Mouse (Mus musculus) limb, embryonic 13.5 days (tissue): ENCODE data around the gene Ryr1. TPM values are rescaled to one million over a fixed set of nuclear protein-coding genes. Genes with fewer than 3 reads are reported as not detected.
A peak's percentile ranks its signal among the peaks of the same experiment; 100 is the strongest.

Experiments used
- ATAC-seq: fragments of 200-750 bp; cut with Nextera tagmentation; 2 replicates; pipeline ENCODE4 v1.8.0; 2017; ENCODE audit warnings: low read depth, moderate number of reproducible peaks, moderate TSS enrichment; ENCODE audit not compliant: low FRiP score
- H3K27ac ChIP-seq: fragments of 300-500 bp; sonication (generic); 2 replicates; pipeline ENCODE4 v1.5.1; 2015; ENCODE audit warnings: inconsistent platforms, mild to moderate bottlenecking, moderate library complexity
- H3K27me3 ChIP-seq: fragments of 300-500 bp; sonication (generic); 2 replicates; pipeline ENCODE4 v1.6.1; 2015; ENCODE audit warnings: mild to moderate bottlenecking, inconsistent platforms
- H3K36me3 ChIP-seq: fragments of 300-500 bp; sonication (generic); 2 replicates; pipeline ENCODE4 v1.6.1; 2015; ENCODE audit warnings: inconsistent platforms, mild to moderate bottlenecking, moderate library complexity
- H3K4me1 ChIP-seq: fragments of 300-500 bp; sonication (generic); 2 replicates; pipeline ENCODE4 v1.6.1; 2015; ENCODE audit warnings: inconsistent platforms
- H3K4me2 ChIP-seq: fragments of 300-500 bp; sonication (generic); replicated peaks from 2 replicates; pipeline ENCODE4 v1.6.1; 2015; ENCODE audit warnings: inconsistent platforms, mild to moderate bottlenecking, moderate library complexity
- H3K4me3 ChIP-seq: fragments of 300-500 bp; sonication (generic); 2 replicates; pipeline ENCODE4 v1.5.1; 2015; ENCODE audit warnings: moderate library complexity, mild to moderate bottlenecking, inconsistent platforms
- H3K9ac ChIP-seq: fragments of 300-500 bp; sonication (generic); 2 replicates; pipeline ENCODE4 v1.6.1; 2015; ENCODE audit warnings: mild to moderate bottlenecking, inconsistent platforms
- H3K9me3 ChIP-seq: fragments of 300-500 bp; sonication (generic); 2 replicates; pipeline ENCODE4 v1.6.1; 2016; ENCODE audit warnings: inconsistent platforms
- WGBS: fragments of 180-500 bp; shearing (Covaris S2); methylation state at CpG from one replicate; pipeline ENCODE4 v1.1.7; 2015; 5-methylcytosine and 5-hydroxymethylcytosine counted together
- polyA plus RNA-seq: library from polyadenylated mRNA; unstranded; fragments of >200 nt; fragmentation: Nextera tagmentation; extraction: Ambion mirVana; gene quantifications from 2 replicates; pipeline ENCODE4 v1.2.1, GENCODE M21; 2015

Gene Ryr1
- polyA plus RNA-seq: 7.9 and 8.5 TPM in 2 replicates

- peaks cover 11% of the 10 kb centered on the region for H3K4me1 ChIP-seq
- peak within 1 kb of the TSS; percentile 86 for H3K4me2 ChIP-seq
- ATAC-seq: peak; percentile 72
- H3K9ac ChIP-seq: peak within 1 kb of the TSS; percentile 70
- no peaks in the 10 kb centered on the region for H3K9me3 ChIP-seq
- no peaks in the 10 kb centered on the region for H3K27me3 ChIP-seq
- no peak within 1 kb of the TSS for H3K27ac ChIP-seq
- no peaks in the 10 kb centered on the region for H3K36me3 ChIP-seq
- under 1% methylated on average over 16 of the region's 16 CpGs for WGBS
- peak within 1 kb of the TSS; percentile 51 for H3K4me3 ChIP-seq
These were observed at the start of gene Ryr1 for GRCm38 (mm10) chr7:29124970-29125369. Ryr1 (minus strand) TSS chr7:29125179.

GRCm38 (mm10) chr7:29172390-29173016 is 47.5 kb upstream of the Ryr1 start:
- peak overlapping the region; percentile 9; the same call in 1 of the 2 replicates for H3K4me2 ChIP-seq
- ATAC-seq: no peak
- peak overlapping the region; percentile 74; the same call in 1 of the 2 replicates for H3K4me3 ChIP-seq
- peaks cover 57% of the 10 kb centered on the region for H3K27me3 ChIP-seq
- no peak overlapping the region for H3K9ac ChIP-seq
- H3K27ac ChIP-seq: no peak overlapping the region
- H3K36me3 ChIP-seq: peaks cover 47% of the 10 kb centered on the region
- H3K9me3 ChIP-seq: no peaks in the 10 kb centered on the region
- WGBS: 40% methylated on average over 31 of the region's 32 CpGs
- H3K4me1 ChIP-seq: peaks cover 41% of the 10 kb centered on the region

- peaks cover 62% of the 10 kb centered on the region for H3K27me3 ChIP-seq
- no peak overlapping the region for H3K27ac ChIP-seq
- H3K4me1 ChIP-seq: peaks cover 41% of the 10 kb centered on the region
- H3K9ac ChIP-seq: peak overlapping the region; percentile 59
- no peak for ATAC-seq
- H3K36me3 ChIP-seq: peaks cover 42% of the 10 kb centered on the region
- peak overlapping the region; percentile 86 for H3K4me2 ChIP-seq
- 5% methylated on average over 34 of the region's 34 CpGs for WGBS
- H3K9me3 ChIP-seq: no peaks in the 10 kb centered on the region
- H3K4me3 ChIP-seq: peak overlapping the region; percentile 74
These were observed 46.7 kb upstream of the Ryr1 start for GRCm38 (mm10) chr7:29171562-29172097.

- no peak for ATAC-seq
- Histone ChIP-seq H3K9ac (peak overlapping the region; percentile 59), H3K4me2 (peak overlapping the region; percentile 86), H3K4me1 (peaks cover 41% of the 10 kb centered on the region), H3K9me3 (no peaks in the 10 kb centered on the region), H3K36me3 (peaks cover 35% of the 10 kb centered on the region), H3K4me3 (peak overlapping the region; percentile 74), H3K27ac (no peak overlapping the region), H3K27me3 (peaks cover 62% of the 10 kb centered on the region)
- 3% methylated on average over 43 of the region's 43 CpGs for WGBS
These were observed 46.0 kb upstream of the Ryr1 start for GRCm38 (mm10) chr7:29170755-29171561.

- peak within 1 kb of the TSS; percentile 71 for H3K9ac ChIP-seq
- peaks cover 59% of the 10 kb centered on the region for H3K27me3 ChIP-seq
- H3K27ac ChIP-seq: peak within 1 kb of the TSS; percentile 39; the same call in 1 of the 2 replicates
- H3K4me2 ChIP-seq: peak within 1 kb of the TSS; percentile 86
- peak; percentile 69 for ATAC-seq
- peaks cover 27% of the 10 kb centered on the region for H3K36me3 ChIP-seq
- under 1% methylated on average over 30 of the region's 30 CpGs for WGBS
- no peaks in the 10 kb centered on the region for H3K9me3 ChIP-seq
- H3K4me3 ChIP-seq: peak within 1 kb of the TSS; percentile 74
- H3K4me1 ChIP-seq: peaks cover 41% of the 10 kb centered on the region
These were observed 45.2 kb upstream of the Ryr1 start, which contains the start of the genes Ggn and Spred3 for GRCm38 (mm10) chr7:29170066-29170754. Ggn (plus strand) TSS chr7:29170210. Spred3 (minus strand) TSS chr7:29170411.

GRCm38 (mm10) chr7:29169231-29170065 is 44.5 kb upstream of the Ryr1 start:
- under 1% methylated on average over 27 of the region's 39 CpGs for WGBS
- Histone ChIP-seq H3K9ac (peak overlapping the region; percentile 71), H3K9me3 (no peaks in the 10 kb centered on the region), H3K4me3 (peak overlapping the region; percentile 74), H3K4me2 (peak overlapping the region; percentile 86), H3K36me3 (peaks cover 24% of the 10 kb centered on the region), H3K27ac (peak overlapping the region; percentile 39; the same call in 1 of the 2 replicates), H3K4me1 (peaks cover 41% of the 10 kb centered on the region), H3K27me3 (peaks cover 52% of the 10 kb centered on the region)
- peak; percentile 87 for ATAC-seq

GRCm38 (mm10) chr7:29168791-29169230 is 43.8 kb upstream of the Ryr1 start:
- Histone ChIP-seq H3K27ac (no peak overlapping the region), H3K9me3 (no peaks in the 10 kb centered on the region), H3K4me1 (peaks cover 41% of the 10 kb centered on the region), H3K27me3 (peaks cover 45% of the 10 kb centered on the region), H3K4me2 (peak overlapping the region; percentile 86), H3K36me3 (peaks cover 18% of the 10 kb centered on the region), H3K4me3 (peak overlapping the region; percentile 74), H3K9ac (peak overlapping the region; percentile 71)
- 1% methylated on average over 14 of the region's 14 CpGs for WGBS
- ATAC-seq: no peak

GRCm38 (mm10) chr7:29168121-29168695 is 43.2 kb upstream of the Ryr1 start:
- Histone ChIP-seq H3K9me3 (no peaks in the 10 kb centered on the region), H3K4me1 (peaks cover 41% of the 10 kb centered on the region), H3K4me2 (peak overlapping the region; percentile 86), H3K4me3 (peak overlapping the region; percentile 74), H3K27me3 (peaks cover 39% of the 10 kb centered on the region), H3K9ac (peak overlapping the region; percentile 71; the same call in 1 of the 2 replicates), H3K27ac (0 out of 2 replicates have a peak overlapping the region, but pooled peaks have one; percentile 28), H3K36me3 (peaks cover 12% of the 10 kb centered on the region)
- no peak for ATAC-seq
- 5% methylated on average over 10 of the region's 10 CpGs for WGBS

- Histone ChIP-seq H3K4me2 (peak overlapping the region; percentile 86), H3K4me1 (peaks cover 41% of the 10 kb centered on the region), H3K27me3 (peaks cover 34% of the 10 kb centered on the region), H3K9me3 (no peaks in the 10 kb centered on the region), H3K36me3 (peaks cover 7% of the 10 kb centered on the region; the same call in 1 of the 2 replicates), H3K9ac (peak overlapping the region; percentile 71; the same call in 1 of the 2 replicates), H3K27ac (no peak overlapping the region), H3K4me3 (peak overlapping the region; percentile 74; the same call in 1 of the 2 replicates)
- WGBS: 17% methylated on average over 19 of the region's 19 CpGs
- no peak for ATAC-seq
These were observed 42.7 kb upstream of the Ryr1 start for GRCm38 (mm10) chr7:29167656-29168055.

GRCm38 (mm10) chr7:29162750-29163525 is 38.0 kb upstream of the Ryr1 start:
- Histone ChIP-seq H3K9me3 (no peaks in the 10 kb centered on the region), H3K4me1 (peaks cover 4% of the 10 kb centered on the region), H3K27me3 (peaks cover 35% of the 10 kb centered on the region), H3K9ac (no peak overlapping the region), H3K4me2 (0 out of 2 replicates have a peak overlapping the region, but pooled peaks have one; percentile 7), H3K27ac (no peak overlapping the region), H3K36me3 (peaks cover 18% of the 10 kb centered on the region), H3K4me3 (no peak overlapping the region)
- ATAC-seq: 0 out of 2 replicates have a peak, but pooled peaks have one; percentile 37
- WGBS: 13% methylated on average over 9 of the region's 9 CpGs
